Mouse (Mus musculus): ENCODE measurements around the gene Nynrin. TPM values are rescaled to one million over a fixed set of nuclear protein-coding genes. Genes with fewer than 3 reads are reported as not detected.
A peak's percentile ranks its signal among the peaks of the same experiment; 100 is the strongest.

Nynrin gene
- polyA plus RNA-seq, 1 experiment from 2014 or later, result 4.2 TPM

DNA sequence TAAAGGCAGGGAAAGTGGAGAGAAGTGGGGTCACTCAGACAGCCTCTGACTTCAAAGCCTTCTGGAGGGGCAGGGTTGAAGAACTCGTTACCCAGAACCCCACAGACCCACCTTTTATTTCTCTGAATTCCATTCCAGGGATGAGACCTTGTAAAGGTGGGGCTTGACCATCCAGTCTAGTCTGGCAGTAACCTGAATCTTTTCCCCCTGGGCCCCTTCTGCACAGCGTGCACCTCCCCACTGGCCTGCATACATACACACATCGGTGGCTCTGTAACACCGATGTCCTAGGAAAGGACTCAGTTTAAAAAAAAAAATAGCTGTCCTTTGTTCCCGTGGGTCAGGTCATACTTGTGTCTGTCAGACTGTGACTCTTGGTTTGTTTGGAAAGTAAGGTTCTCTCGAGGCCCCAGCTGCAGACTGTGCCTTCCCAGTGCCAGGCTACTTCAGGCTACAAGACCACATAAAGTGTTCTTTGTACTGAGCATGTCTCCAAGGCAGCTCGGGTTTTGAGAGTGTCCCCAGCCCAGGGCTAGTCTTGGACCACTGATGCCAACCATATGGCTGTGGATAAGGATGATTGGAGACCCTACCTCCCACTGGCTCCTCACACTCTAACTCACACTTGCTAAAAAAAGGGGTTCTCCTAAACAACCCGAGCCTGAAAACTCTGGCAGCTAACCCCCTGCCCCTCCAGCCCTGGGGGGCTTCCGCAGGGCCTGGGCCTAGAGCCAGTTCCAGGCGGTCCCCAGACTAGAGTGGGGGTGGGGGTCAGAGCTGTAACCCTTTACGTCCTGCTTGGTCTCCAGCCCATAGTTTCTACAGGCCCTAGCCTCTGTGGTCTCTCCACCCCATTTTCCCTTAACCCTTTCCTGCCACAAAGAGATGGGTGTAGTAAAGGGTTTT lies 911 bp upstream of the Nynrin start:
- peaks cover 22% of the 10 kb centered on the region for H3K4me1 ChIP-seq (ENCODE audit: insufficient read depth, low read depth, low read length)
- DNase-seq (ENCODE audit: low spot score) (peak; percentile 53), ATAC-seq (peak; percentile 34)
- no peaks in the 10 kb centered on the region for H3K9me3 ChIP-seq (ENCODE audit: low read length)
- no peaks in the 10 kb centered on the region for H3K36me3 ChIP-seq (ENCODE audit: insufficient read depth, low read length)
- no peak overlapping the region for H3K4me3 ChIP-seq (ENCODE audit: low read depth, low read length)
- no peaks in the 10 kb centered on the region for H3K27me3 ChIP-seq (replicated peaks; ENCODE audit: insufficient read depth, low read length)
- H3K4me2 ChIP-seq (replicated peaks; ENCODE audit: low read depth, low read length), result peak overlapping the region; percentile 79
- TF ChIP-seq CTCF (IDR thresholded peaks at IDR 0.05) (no peak), EP300 (IDR thresholded peaks at IDR 0.05) (0 out of 2 replicates have a peak, but pooled peaks have one; percentile 15)
- WGBS, result 9% methylated on average over 11 of the region's 11 CpGs
- peak overlapping the region; percentile 90 for H3K27ac ChIP-seq (ENCODE audit: low read length)
- H3K9ac ChIP-seq (replicated peaks; ENCODE audit: low read depth), result peak overlapping the region; percentile 56

- no peaks in the 10 kb centered on the region for H3K36me3 ChIP-seq (ENCODE audit: insufficient read depth, low read length)
- DNase-seq (ENCODE audit: low spot score) (peak; percentile 69), ATAC-seq (peak; percentile 32)
- H3K4me1 ChIP-seq (ENCODE audit: insufficient read depth, low read depth, low read length), result peaks cover 25% of the 10 kb centered on the region
- peak overlapping the region; percentile 79 for H3K4me2 ChIP-seq (replicated peaks; ENCODE audit: low read depth, low read length)
- no peaks in the 10 kb centered on the region for H3K9me3 ChIP-seq (ENCODE audit: low read length)
- H3K27ac ChIP-seq (ENCODE audit: low read length), result peak overlapping the region; percentile 90
- WGBS, result 0% methylated on average over 9 of the region's 9 CpGs
- TF ChIP-seq EP300 (IDR thresholded peaks at IDR 0.05) (peak; percentile 16), CTCF (IDR thresholded peaks at IDR 0.05) (no peak)
- peak overlapping the region; percentile 56 for H3K9ac ChIP-seq (replicated peaks; ENCODE audit: low read depth)
- no peaks in the 10 kb centered on the region for H3K27me3 ChIP-seq (replicated peaks; ENCODE audit: insufficient read depth, low read length)
- peak overlapping the region; percentile 50 for H3K4me3 ChIP-seq (ENCODE audit: low read depth, low read length)
These were observed 743 bp downstream of the Nynrin start for GRCm38 (mm10) chr14:55854406-55855100.

DNA sequence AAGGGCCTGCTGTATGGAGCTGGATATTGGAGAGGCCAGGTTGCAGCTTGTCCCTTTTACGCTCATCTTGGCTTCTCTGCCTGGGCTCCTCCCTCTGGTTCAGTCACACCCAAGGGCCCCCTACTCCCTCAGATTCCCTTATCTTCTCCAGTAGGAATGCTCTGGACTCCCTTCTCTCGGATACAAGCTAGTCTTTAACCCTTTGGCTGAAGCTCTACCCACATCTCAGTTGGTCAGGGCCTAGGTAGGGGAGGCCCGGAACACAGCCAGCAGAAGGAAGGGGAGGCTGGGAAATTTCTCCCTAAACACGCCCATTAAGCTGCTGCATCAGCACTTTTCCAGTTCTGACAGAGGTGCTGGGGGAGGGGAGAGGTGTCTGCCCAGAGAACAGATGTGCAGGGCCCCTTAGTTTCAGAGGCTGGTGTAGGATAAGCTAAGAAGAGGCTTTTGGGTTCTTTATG lies 1.3 kb downstream of the Nynrin start:
- H3K27me3 ChIP-seq (replicated peaks; ENCODE audit: insufficient read depth, low read length), result no peaks in the 10 kb centered on the region
- ATAC-seq, result peak; percentile 10; the same call in 1 of the 2 replicates
- TF ChIP-seq EP300 (IDR thresholded peaks at IDR 0.05) (no peak; the same call in 1 of the 2 replicates), CTCF (IDR thresholded peaks at IDR 0.05) (no peak)
- peaks cover 25% of the 10 kb centered on the region for H3K4me1 ChIP-seq (ENCODE audit: insufficient read depth, low read depth, low read length)
- no peaks in the 10 kb centered on the region for H3K9me3 ChIP-seq (ENCODE audit: low read length)
- WGBS, result 2% methylated on average over 4 of the region's 4 CpGs
- H3K4me2 ChIP-seq (replicated peaks; ENCODE audit: low read depth, low read length), result peak overlapping the region; percentile 79
- peak; percentile 64 for DNase-seq (ENCODE audit: low spot score)
- peak overlapping the region; percentile 50 for H3K4me3 ChIP-seq (ENCODE audit: low read depth, low read length)
- H3K27ac ChIP-seq (ENCODE audit: low read length), result peak overlapping the region; percentile 90
- H3K36me3 ChIP-seq (ENCODE audit: insufficient read depth, low read length), result no peaks in the 10 kb centered on the region
- peak overlapping the region; percentile 56 for H3K9ac ChIP-seq (replicated peaks; ENCODE audit: low read depth)

- Histone ChIP-seq H3K9ac (replicated peaks; ENCODE audit: low read depth) (no peak overlapping the region), H3K4me2 (replicated peaks; ENCODE audit: low read depth, low read length) (peak overlapping the region; percentile 25), H3K27me3 (replicated peaks; ENCODE audit: insufficient read depth, low read length) (no peaks in the 10 kb centered on the region), H3K36me3 (ENCODE audit: insufficient read depth, low read length) (no peaks in the 10 kb centered on the region), H3K4me1 (ENCODE audit: insufficient read depth, low read depth, low read length) (peaks cover 25% of the 10 kb centered on the region), H3K9me3 (ENCODE audit: low read length) (no peaks in the 10 kb centered on the region), H3K27ac (ENCODE audit: low read length) (peak overlapping the region; percentile 35), H3K4me3 (ENCODE audit: low read depth, low read length) (no peak overlapping the region)
- peak; percentile 43 for DNase-seq (ENCODE audit: low spot score)
- TF ChIP-seq CTCF (IDR thresholded peaks at IDR 0.05), result no peak
- TF ChIP-seq EP300 (IDR thresholded peaks at IDR 0.05), result no peak
- ATAC-seq, result no peak
- WGBS, result 25% methylated on average over 4 of the region's 4 CpGs
These were observed 3.8 kb downstream of the Nynrin start for GRCm38 (mm10) chr14:55857588-55857987.

DNA sequence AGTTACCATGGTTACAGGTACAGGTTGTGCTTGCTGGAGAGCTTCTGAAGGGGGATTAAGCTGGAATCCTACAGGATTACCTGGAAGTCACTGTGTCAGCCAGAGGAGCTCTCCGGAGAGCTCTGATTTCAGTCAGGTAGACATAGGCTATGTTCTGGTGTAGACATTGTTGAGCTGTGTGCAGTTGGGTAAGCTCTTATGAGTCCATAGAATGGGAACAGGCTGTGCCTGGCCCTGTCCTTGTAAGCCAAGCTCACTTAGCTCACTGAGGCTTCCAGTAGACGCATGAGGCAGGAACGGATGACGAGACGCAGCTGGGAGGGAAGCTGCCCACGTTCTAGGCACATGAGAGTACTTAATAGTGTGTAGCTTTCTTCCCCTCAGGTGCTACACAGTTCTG lies 8.4 kb downstream of the Nynrin start:
- Histone ChIP-seq H3K4me2 (replicated peaks; ENCODE audit: low read depth, low read length) (no peak overlapping the region), H3K27ac (ENCODE audit: low read length) (no peak overlapping the region), H3K36me3 (ENCODE audit: insufficient read depth, low read length) (no peaks in the 10 kb centered on the region; the same call in none of the 2 replicates), H3K27me3 (replicated peaks; ENCODE audit: insufficient read depth, low read length) (no peaks in the 10 kb centered on the region), H3K9me3 (ENCODE audit: low read length) (no peaks in the 10 kb centered on the region), H3K4me3 (ENCODE audit: low read depth, low read length) (no peak overlapping the region), H3K4me1 (ENCODE audit: insufficient read depth, low read depth, low read length) (peaks cover 3% of the 10 kb centered on the region; the same call in 1 of the 2 replicates), H3K9ac (replicated peaks; ENCODE audit: low read depth) (no peak overlapping the region)
- TF ChIP-seq EP300 (IDR thresholded peaks at IDR 0.05) (no peak), CTCF (IDR thresholded peaks at IDR 0.05) (no peak)
- ATAC-seq (peak; percentile 32; the same call in 1 of the 2 replicates), DNase-seq (ENCODE audit: low spot score) (peak; percentile 23)
- 49% methylated on average over 6 of the region's 6 CpGs for WGBS

DNA sequence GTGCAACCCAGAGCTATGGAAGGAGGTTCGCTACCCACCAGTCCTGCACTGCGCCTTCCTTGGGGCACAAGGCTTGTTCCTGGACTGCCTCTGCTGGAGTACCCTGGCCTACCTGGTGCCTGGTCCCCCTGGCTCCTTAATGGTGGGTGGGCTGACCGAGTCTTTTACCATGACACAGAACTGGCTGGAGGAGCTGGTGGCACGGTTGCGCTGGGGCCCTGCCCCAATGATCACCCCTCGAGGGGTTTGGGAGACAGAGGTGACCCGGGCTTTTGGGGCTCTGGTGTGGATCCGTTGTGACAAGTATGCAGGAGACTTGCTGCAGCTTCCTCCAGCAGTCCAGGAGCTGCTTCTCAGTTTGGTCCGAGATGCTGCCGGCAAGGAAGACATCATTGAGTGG lies 9.2 kb downstream of the Nynrin start:
- Histone ChIP-seq H3K4me2 (replicated peaks; ENCODE audit: low read depth, low read length) (no peak overlapping the region), H3K27ac (ENCODE audit: low read length) (no peak overlapping the region), H3K9me3 (ENCODE audit: low read length) (no peaks in the 10 kb centered on the region), H3K9ac (replicated peaks; ENCODE audit: low read depth) (no peak overlapping the region), H3K4me3 (ENCODE audit: low read depth, low read length) (no peak overlapping the region), H3K27me3 (replicated peaks; ENCODE audit: insufficient read depth, low read length) (no peaks in the 10 kb centered on the region), H3K36me3 (ENCODE audit: insufficient read depth, low read length) (no peaks in the 10 kb centered on the region; the same call in none of the 2 replicates), H3K4me1 (ENCODE audit: insufficient read depth, low read depth, low read length) (0 out of 2 replicates have a peak, but pooled peaks cover 3% of the 10 kb centered on the region)
- no peak for TF ChIP-seq EP300 (IDR thresholded peaks at IDR 0.05)
- no peak for TF ChIP-seq CTCF (IDR thresholded peaks at IDR 0.05)
- 88% methylated on average over 10 of the region's 10 CpGs for WGBS
- ATAC-seq (no peak), DNase-seq (ENCODE audit: low spot score) (no peak)

Measured in lung, postnatal 0 days (tissue).